Mouse (Mus musculus): ENCODE measurements at regions not wholly inside any gene's neighbourhood (a gene's known extent, or its start where the extent isn't known, plus 50 kb on each side); places are given as distances from the start of the nearest gene placed in this dataset.

DNA sequence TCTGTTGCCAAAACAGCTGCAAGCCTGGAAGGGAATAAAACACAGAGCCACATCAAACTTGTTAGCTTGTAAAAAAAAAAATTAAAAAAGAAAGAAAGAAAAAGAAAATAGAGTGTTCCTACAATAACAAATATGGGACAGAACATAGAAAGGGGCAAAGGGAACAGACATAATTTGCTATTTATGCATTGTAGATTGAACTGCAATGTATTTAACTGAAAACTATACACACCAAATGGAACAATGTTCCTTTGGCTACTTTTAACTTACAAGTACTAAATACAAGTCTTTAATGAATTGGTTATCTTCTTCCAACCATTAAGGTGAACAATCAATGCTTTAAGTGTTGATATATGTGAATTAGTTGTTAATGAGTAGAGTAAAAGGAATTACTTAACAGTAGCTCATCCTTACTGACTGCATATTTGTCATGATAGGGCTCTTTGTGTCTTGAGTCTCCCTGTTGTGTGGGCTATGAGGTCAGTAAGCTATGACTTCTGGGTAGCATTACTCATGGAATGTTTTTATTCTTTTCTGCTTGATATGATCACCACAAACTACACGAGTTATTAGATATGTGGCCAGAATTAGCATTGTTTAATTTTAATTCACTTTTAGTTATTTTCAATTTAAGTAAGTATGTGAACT lies 597.0 kb upstream of the Megf9 start:
- Histone ChIP-seq H3K4me1 (no peaks in the 10 kb centered on the region), H3K27ac (no peak overlapping the region), H3K9ac (no peak overlapping the region), H3K27me3 (replicated peaks) (no peaks in the 10 kb centered on the region), H3K4me2 (no peak overlapping the region), H3K9me3 (no peaks in the 10 kb centered on the region), H3K36me3 (no peaks in the 10 kb centered on the region), H3K4me3 (replicated peaks) (no peak overlapping the region)
- no peak for ATAC-seq (ENCODE audit: insufficient read depth, low FRiP score, low read depth)
- WGBS = 58% methylated on average over 1 of the region's 1 CpGs

DNA sequence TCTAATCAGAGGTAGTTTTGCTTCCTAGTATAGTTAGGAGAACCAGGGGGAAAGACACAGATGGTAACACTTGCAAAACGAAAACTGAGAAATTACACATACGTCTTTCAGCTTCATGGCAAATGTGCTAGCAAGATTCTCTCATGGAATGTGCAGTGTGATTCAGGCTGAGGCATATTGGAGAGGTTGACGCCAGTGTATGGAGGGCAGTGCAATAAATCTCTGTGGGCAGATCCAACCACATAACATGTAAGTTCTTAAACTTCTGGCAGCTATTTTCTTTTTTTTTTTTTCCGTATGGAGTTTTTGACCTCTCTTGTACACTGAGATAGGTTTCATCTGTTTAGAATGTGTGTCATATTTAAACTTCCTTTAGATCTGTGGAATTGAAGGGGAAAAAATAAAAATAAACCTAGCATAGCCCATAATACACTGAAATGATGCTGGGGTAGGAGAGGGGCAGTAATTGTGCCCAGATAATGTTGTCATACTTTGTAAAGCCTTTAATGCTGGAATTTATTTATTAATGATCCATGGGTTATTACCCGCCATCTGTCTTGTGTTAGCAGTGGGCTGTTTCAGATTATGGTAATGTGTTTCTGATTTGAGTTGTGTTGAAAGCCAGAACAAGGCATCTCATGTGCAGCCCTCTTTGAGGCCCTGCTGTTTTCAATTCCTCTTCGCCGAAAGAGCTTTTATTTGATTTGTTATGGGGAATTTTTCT lies 596.3 kb upstream of the Megf9 start:
- H3K9me3 ChIP-seq = no peaks in the 10 kb centered on the region
- no peak overlapping the region for H3K4me2 ChIP-seq
- no peaks in the 10 kb centered on the region for H3K27me3 ChIP-seq (replicated peaks)
- H3K27ac ChIP-seq = no peak overlapping the region
- no peak overlapping the region for H3K9ac ChIP-seq
- ATAC-seq (ENCODE audit: insufficient read depth, low FRiP score, low read depth) = peak; percentile 31; the same call in 1 of the 2 replicates
- H3K4me1 ChIP-seq = no peaks in the 10 kb centered on the region
- WGBS = 41% methylated on average over 7 of the region's 7 CpGs
- H3K4me3 ChIP-seq (replicated peaks) = no peak overlapping the region
- H3K36me3 ChIP-seq = no peaks in the 10 kb centered on the region

DNA sequence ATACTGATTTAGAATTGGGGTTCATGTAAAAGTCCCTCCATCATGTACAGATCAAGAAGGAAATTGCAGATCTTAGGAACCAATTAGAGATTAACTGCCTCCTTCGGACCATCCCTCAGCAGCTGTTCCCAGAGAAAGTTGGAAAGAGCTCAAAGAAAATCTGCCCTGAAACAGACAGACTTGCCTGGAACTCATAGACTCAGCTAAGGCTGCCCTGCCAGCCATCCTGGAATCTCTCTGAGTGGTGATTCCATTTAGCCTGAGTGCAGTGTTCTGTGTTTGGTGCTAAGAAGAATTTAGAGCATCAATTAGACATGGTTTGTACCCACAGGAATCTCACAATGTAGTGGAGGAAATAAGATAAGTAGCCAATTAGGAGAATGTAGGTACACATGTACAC lies 594.5 kb upstream of the Megf9 start:
- WGBS = 43% methylated on average over 1 of the region's 1 CpGs
- Histone ChIP-seq H3K27me3 (replicated peaks) (no peaks in the 10 kb centered on the region), H3K36me3 (no peaks in the 10 kb centered on the region), H3K4me2 (no peak overlapping the region), H3K9ac (no peak overlapping the region), H3K27ac (no peak overlapping the region), H3K4me3 (replicated peaks) (no peak overlapping the region), H3K9me3 (no peaks in the 10 kb centered on the region), H3K4me1 (no peaks in the 10 kb centered on the region)
- ATAC-seq (ENCODE audit: insufficient read depth, low FRiP score, low read depth) = no peak

Measured in stomach, embryonic 15.5 days (tissue).